Mouse (Mus musculus): ENCODE measurements around the gene Rilpl1. TPM values are rescaled to one million over a fixed set of nuclear protein-coding genes. Genes with fewer than 3 reads are reported as not detected.

The Rilpl1 gene
- polyA plus RNA-seq, 1 experiment from 2014 or later: 2.4 TPM

DNA sequence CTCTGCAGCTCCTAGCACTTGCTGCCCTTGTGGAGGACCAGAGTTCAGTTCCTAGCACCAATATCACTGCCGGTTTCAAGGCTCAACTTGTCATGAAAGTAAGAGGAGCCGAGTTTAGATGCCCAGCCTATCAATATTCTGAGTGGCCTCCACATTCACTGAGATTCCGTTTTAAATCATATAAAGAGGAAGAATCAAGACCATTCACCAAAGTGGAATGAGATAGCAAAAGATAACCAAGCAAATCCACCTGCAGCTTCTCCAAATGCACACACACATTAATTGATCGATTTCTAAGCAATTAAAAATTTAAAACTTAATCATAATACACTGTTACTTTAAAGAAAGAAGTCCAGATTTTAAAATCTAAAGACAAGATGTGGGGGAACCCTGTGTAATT, 49.5 kb downstream of the Rilpl1 start:
- no peak for ATAC-seq
- no peak overlapping the region for H3K27ac ChIP-seq (ENCODE audit: low read depth)
- no peaks in the 10 kb centered on the region for H3K27me3 ChIP-seq (ENCODE audit: insufficient read depth, low read length)
- H3K4me2 ChIP-seq (ENCODE audit: low read depth, low read length): no peak overlapping the region
- no peak overlapping the region for H3K9ac ChIP-seq (replicated peaks)
- no peaks in the 10 kb centered on the region for H3K9me3 ChIP-seq (ENCODE audit: low read length)
- DNase-seq: no peak
- no peak for TF ChIP-seq EP300 (IDR thresholded peaks at IDR 0.05; ENCODE audit: low read depth)
- TF ChIP-seq CTCF (IDR thresholded peaks at IDR 0.05; ENCODE audit: low read depth): no peak
- H3K36me3 ChIP-seq (replicated peaks; ENCODE audit: insufficient read depth, low read length): no peaks in the 10 kb centered on the region
- H3K4me1 ChIP-seq (ENCODE audit: insufficient read depth): peaks cover 32% of the 10 kb centered on the region
- WGBS (ENCODE audit: insufficient replicate concordance): 79% methylated on average over 4 of the region's 4 CpGs
- no peak overlapping the region for H3K4me3 ChIP-seq (ENCODE audit: low read depth, low read length)

- Histone ChIP-seq H3K9ac (replicated peaks) (no peak overlapping the region), H3K4me3 (ENCODE audit: low read depth, low read length) (no peak overlapping the region), H3K36me3 (replicated peaks; ENCODE audit: insufficient read depth, low read length) (no peaks in the 10 kb centered on the region), H3K4me2 (ENCODE audit: low read depth, low read length) (no peak overlapping the region), H3K4me1 (ENCODE audit: insufficient read depth) (peaks cover 37% of the 10 kb centered on the region), H3K9me3 (ENCODE audit: low read length) (no peaks in the 10 kb centered on the region), H3K27ac (ENCODE audit: low read depth) (peak overlapping the region; percentile 72), H3K27me3 (ENCODE audit: insufficient read depth, low read length) (no peaks in the 10 kb centered on the region)
- no peak for TF ChIP-seq CTCF (IDR thresholded peaks at IDR 0.05; ENCODE audit: low read depth)
- no peak for TF ChIP-seq EP300 (IDR thresholded peaks at IDR 0.05; ENCODE audit: low read depth)
- WGBS (ENCODE audit: insufficient replicate concordance): 54% methylated on average over 4 of the region's 4 CpGs
- DNase-seq (no peak), ATAC-seq (no peak)
Observed at GRCm38 (mm10) chr5:124480119-124480518, 51.1 kb downstream of the Rilpl1 start.

DNA sequence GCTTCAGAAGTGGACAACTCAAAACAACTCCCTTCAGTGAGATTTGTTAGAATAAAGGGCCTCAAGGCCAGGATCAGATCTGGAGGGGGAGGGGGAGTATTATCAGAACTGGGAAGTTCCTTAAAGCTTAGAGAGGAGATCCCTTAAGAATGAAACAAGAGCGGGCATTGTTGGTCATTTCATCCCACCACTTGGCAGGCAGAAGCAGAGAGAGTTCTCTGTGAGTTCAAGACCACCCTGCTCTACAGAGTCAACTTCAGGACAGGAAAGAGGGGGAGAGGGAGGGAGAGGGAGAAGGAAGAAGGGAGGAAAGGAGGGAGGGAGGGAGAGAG, 52.4 kb downstream of the Rilpl1 start:
- peak overlapping the region; percentile 78 for H3K27ac ChIP-seq (ENCODE audit: low read depth)

DNA sequence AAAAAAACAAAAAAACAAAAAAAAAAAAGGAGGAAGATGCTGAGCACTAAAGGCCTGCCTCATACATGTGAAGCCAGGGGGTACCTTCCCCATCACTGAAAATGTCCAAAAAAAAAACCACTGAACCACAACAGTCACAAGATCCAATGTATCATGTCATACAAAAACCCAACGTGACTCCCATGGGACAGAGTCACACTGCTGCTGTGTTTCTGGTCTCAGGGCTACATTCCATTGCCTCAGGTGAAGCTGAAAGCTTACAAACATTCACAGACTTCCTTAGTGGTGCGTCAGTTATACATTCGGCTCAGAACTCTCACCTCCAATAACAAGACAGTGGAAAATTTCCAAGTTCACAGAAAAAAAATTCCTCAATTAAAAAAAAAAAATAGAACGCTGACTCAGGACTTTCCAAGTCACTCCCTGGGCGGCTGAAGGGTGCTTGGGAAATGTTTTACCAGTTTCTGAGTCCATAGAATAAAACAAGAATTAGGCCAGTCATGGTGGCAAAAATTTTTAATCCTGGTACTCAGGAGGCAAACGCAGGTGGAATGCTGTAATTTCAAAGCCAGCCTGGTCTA, 60.5 kb downstream of the Rilpl1 start:
- no peaks in the 10 kb centered on the region for H3K9me3 ChIP-seq (ENCODE audit: low read length)
- H3K4me2 ChIP-seq (ENCODE audit: low read depth, low read length): no peak overlapping the region
- DNase-seq: no peak
- H3K36me3 ChIP-seq (replicated peaks; ENCODE audit: insufficient read depth, low read length): peaks cover 17% of the 10 kb centered on the region; the same call in 1 of the 2 replicates
- no peak for ATAC-seq
- no peak overlapping the region for H3K9ac ChIP-seq (replicated peaks)
- TF ChIP-seq EP300 (IDR thresholded peaks at IDR 0.05; ENCODE audit: low read depth) (no peak), CTCF (IDR thresholded peaks at IDR 0.05; ENCODE audit: low read depth) (no peak)
- H3K27me3 ChIP-seq (ENCODE audit: insufficient read depth, low read length): no peaks in the 10 kb centered on the region
- no peaks in the 10 kb centered on the region; the same call in 1 of the 2 replicates for H3K4me1 ChIP-seq (ENCODE audit: insufficient read depth)
- no peak overlapping the region for H3K4me3 ChIP-seq (ENCODE audit: low read depth, low read length)
- no peak overlapping the region for H3K27ac ChIP-seq (ENCODE audit: low read depth)
- 75% methylated on average over 6 of the region's 6 CpGs for WGBS (ENCODE audit: insufficient replicate concordance)

More for the DNA sequence above, 52.4 kb downstream of the Rilpl1 start:
- no peaks in the 10 kb centered on the region for H3K36me3 ChIP-seq (replicated peaks; ENCODE audit: insufficient read depth, low read length)
- no peaks in the 10 kb centered on the region for H3K27me3 ChIP-seq (ENCODE audit: insufficient read depth, low read length)
- WGBS (ENCODE audit: insufficient replicate concordance): 54% methylated on average over 1 of the region's 1 CpGs
- ATAC-seq: no peak
- no peak for DNase-seq
- H3K9ac ChIP-seq (replicated peaks): no peak overlapping the region
- no peak overlapping the region for H3K4me3 ChIP-seq (ENCODE audit: low read depth, low read length)
- no peak overlapping the region; the same call in 1 of the 2 replicates for H3K4me2 ChIP-seq (ENCODE audit: low read depth, low read length)
- no peaks in the 10 kb centered on the region for H3K9me3 ChIP-seq (ENCODE audit: low read length)
- TF ChIP-seq CTCF (IDR thresholded peaks at IDR 0.05; ENCODE audit: low read depth) (no peak), EP300 (IDR thresholded peaks at IDR 0.05; ENCODE audit: low read depth) (no peak)
- peaks cover 30% of the 10 kb centered on the region for H3K4me1 ChIP-seq (ENCODE audit: insufficient read depth)

GRCm38 (mm10) chr5:124469486-124469885, 61.7 kb downstream of the Rilpl1 start:
- no peak for DNase-seq
- Histone ChIP-seq H3K36me3 (replicated peaks; ENCODE audit: insufficient read depth, low read length) (peaks cover 21% of the 10 kb centered on the region), H3K4me2 (ENCODE audit: low read depth, low read length) (no peak overlapping the region), H3K9me3 (ENCODE audit: low read length) (no peaks in the 10 kb centered on the region), H3K27me3 (ENCODE audit: insufficient read depth, low read length) (no peaks in the 10 kb centered on the region), H3K9ac (replicated peaks) (no peak overlapping the region), H3K27ac (ENCODE audit: low read depth) (no peak overlapping the region), H3K4me3 (ENCODE audit: low read depth, low read length) (no peak overlapping the region), H3K4me1 (ENCODE audit: insufficient read depth) (no peaks in the 10 kb centered on the region)
- ATAC-seq: no peak
- WGBS (ENCODE audit: insufficient replicate concordance): 95% methylated on average over 6 of the region's 6 CpGs
- TF ChIP-seq EP300 (IDR thresholded peaks at IDR 0.05; ENCODE audit: low read depth) (no peak), CTCF (IDR thresholded peaks at IDR 0.05; ENCODE audit: low read depth) (no peak)

GRCm38 (mm10) chr5:124468365-124468764, 62.8 kb downstream of the Rilpl1 start:
- peaks cover 23% of the 10 kb centered on the region for H3K36me3 ChIP-seq (replicated peaks; ENCODE audit: insufficient read depth, low read length)
- H3K9me3 ChIP-seq (ENCODE audit: low read length): no peaks in the 10 kb centered on the region
- WGBS (ENCODE audit: insufficient replicate concordance): 81% methylated on average over 7 of the region's 7 CpGs
- DNase-seq (no peak), ATAC-seq (no peak)
- H3K4me2 ChIP-seq (ENCODE audit: low read depth, low read length): no peak overlapping the region
- H3K27ac ChIP-seq (ENCODE audit: low read depth): no peak overlapping the region
- TF ChIP-seq CTCF (IDR thresholded peaks at IDR 0.05; ENCODE audit: low read depth): no peak
- no peak for TF ChIP-seq EP300 (IDR thresholded peaks at IDR 0.05; ENCODE audit: low read depth)
- H3K9ac ChIP-seq (replicated peaks): no peak overlapping the region
- no peaks in the 10 kb centered on the region for H3K27me3 ChIP-seq (ENCODE audit: insufficient read depth, low read length)
- H3K4me3 ChIP-seq (ENCODE audit: low read depth, low read length): no peak overlapping the region
- no peaks in the 10 kb centered on the region for H3K4me1 ChIP-seq (ENCODE audit: insufficient read depth)

- Histone ChIP-seq H3K36me3 (replicated peaks; ENCODE audit: insufficient read depth, low read length) (peaks cover 28% of the 10 kb centered on the region), H3K4me2 (ENCODE audit: low read depth, low read length) (no peak overlapping the region), H3K27ac (ENCODE audit: low read depth) (no peak overlapping the region), H3K4me3 (ENCODE audit: low read depth, low read length) (no peak overlapping the region), H3K9ac (replicated peaks) (no peak overlapping the region), H3K4me1 (ENCODE audit: insufficient read depth) (no peaks in the 10 kb centered on the region), H3K27me3 (ENCODE audit: insufficient read depth, low read length) (no peaks in the 10 kb centered on the region), H3K9me3 (ENCODE audit: low read length) (no peaks in the 10 kb centered on the region)
- WGBS (ENCODE audit: insufficient replicate concordance): 54% methylated on average over 1 of the region's 1 CpGs
- ATAC-seq (no peak), DNase-seq (no peak)
- TF ChIP-seq EP300 (IDR thresholded peaks at IDR 0.05; ENCODE audit: low read depth) (no peak), CTCF (IDR thresholded peaks at IDR 0.05; ENCODE audit: low read depth) (no peak)
Observed at GRCm38 (mm10) chr5:124467766-124468165, 63.4 kb downstream of the Rilpl1 start.
